Mouse (Mus musculus) T-helper 1 cell (primary cell): ENCODE measurements around the gene Spon1.

ENCODE experiments used
- in situ Hi-C: fragments of 300-600 bp; cut with MboI, MseI; formaldehyde crosslinking; loops from one replicate; pipeline ENCODE4 v1.15.1; 2025; ENCODE audit warnings: high pct_unique_total_duplicates

Gene Spon1

DNA sequence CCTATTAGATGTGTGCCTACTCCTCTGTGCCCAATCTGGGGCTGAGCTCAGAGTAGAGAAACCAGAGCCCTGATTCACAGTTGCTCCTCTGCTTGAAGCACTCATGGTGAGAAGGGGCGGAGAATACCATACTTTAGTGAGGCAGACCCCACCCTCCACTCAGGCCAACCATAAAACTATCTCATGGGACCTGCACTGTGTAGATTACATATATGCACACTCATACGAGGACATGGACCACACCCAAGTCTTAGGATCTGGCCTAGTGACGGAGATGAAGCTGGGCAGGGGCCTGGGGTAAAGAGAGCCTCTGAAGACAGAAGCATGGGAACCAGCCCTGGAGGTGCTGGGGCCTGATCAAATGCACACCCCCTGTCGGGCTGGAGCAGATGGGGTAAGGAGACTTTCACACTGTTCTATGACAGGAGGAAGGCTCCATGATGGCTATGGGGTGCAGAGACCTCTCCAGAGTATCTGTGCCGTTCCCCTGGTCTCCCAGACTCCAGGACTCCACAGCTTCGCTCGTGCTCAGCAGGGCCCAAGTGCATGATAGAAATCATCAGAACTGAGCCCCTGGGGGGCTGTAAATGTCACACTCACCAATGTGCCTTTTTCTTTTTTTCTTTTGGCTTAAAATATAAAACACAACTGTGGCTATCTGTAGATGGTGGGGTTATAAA is 232.0 kb downstream of the Spon1 start:
- in situ Hi-C loops = no loop called here

DNA sequence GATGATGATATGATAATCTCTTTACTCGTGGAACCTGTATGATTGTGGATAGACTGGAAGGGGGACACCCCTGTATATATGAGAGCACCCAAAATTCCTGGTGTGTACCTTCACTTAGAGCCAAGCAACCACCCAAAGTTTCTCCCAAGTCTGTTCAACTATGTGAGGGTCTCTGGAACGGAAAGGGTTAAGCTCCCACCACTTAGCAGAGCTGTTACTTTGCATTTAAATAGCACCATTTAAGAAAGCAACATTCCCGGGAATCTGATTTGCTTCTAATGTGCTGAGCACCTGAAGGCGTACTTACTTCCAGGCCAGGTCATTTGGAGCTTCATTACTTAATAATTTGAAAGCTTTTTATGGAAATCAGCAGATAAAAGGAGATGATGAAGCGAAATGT is 238.4 kb downstream of the Spon1 start:
- in situ Hi-C loops = no loop called here

DNA sequence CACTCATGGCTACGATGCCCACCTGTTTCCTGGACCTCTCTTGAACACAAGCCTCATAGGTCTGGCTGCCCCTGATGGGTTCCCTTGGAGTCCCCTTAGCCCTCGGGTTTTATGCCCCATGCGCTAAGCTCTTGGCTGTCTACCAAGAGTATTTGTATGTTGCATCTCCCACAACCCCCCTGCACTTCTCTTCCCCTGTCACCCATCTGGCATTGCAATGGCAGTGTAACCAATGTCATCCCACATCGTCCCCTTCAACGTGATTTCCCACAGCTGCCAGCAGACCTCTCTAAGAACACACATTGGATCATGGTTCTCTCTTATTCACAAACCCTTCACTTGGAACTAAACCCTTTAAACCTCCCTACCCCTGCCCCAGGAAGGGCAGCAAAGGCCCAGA is 239.7 kb downstream of the Spon1 start:
- in situ Hi-C loops = no loop called here

GRCm38 (mm10) chr7:114006456-114006855 is 240.7 kb downstream of the Spon1 start:
- in situ Hi-C loops = no loop called here

DNA sequence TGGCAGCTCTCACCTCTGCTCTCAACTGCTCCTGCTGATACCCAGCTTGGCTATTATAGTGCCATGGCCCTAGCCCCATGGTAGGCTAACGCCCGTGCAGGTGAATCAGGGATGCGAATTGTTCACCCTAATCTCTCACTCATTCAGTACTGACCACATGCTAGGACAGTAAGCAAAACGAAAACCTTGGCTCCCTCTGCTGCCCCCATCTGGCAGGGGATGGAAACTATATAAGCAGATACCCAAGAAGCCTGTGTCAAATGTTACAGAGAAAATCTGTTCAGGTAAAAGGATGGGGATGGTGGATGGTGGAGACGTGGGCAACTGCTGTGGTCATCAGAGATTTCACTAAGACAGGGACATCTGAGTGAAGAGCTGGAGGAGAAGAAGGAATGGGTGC is 241.8 kb downstream of the Spon1 start:
- in situ Hi-C loops = no loop called here

DNA sequence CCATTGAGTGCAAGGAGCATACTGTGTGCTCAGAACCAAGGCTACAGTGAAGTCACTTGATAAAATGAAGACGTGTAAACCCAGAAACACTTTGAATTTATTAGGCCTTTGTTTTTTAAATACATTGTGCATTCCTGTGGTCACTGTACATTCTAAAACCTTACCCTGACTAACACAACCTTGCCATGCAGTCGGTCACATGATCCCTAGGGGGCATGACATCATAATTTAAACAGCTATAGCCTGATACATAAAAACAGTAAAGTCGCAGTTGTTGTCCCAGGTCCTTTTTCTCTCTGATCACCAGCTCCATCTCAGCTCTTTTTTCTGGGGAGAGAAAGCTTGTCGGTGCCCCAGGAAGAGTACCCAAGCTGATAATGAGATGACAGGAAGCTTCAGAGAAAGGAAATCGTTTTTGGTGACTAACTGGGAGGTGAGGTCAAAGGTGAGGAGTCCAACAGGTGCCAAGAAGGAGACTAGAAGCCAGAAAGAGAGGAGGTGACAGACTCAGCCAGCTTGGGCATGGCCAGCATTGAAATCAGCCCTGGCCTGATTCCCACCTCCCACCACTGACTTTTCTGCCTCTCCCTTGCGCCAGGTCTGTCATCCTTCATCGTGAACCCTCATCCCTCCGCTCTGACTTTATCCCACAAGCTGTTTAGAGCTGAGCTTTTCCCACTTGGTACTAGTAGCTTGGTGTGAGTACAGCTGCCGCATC is 246.1 kb downstream of the Spon1 start:
- in situ Hi-C loops = no loop called here

DNA sequence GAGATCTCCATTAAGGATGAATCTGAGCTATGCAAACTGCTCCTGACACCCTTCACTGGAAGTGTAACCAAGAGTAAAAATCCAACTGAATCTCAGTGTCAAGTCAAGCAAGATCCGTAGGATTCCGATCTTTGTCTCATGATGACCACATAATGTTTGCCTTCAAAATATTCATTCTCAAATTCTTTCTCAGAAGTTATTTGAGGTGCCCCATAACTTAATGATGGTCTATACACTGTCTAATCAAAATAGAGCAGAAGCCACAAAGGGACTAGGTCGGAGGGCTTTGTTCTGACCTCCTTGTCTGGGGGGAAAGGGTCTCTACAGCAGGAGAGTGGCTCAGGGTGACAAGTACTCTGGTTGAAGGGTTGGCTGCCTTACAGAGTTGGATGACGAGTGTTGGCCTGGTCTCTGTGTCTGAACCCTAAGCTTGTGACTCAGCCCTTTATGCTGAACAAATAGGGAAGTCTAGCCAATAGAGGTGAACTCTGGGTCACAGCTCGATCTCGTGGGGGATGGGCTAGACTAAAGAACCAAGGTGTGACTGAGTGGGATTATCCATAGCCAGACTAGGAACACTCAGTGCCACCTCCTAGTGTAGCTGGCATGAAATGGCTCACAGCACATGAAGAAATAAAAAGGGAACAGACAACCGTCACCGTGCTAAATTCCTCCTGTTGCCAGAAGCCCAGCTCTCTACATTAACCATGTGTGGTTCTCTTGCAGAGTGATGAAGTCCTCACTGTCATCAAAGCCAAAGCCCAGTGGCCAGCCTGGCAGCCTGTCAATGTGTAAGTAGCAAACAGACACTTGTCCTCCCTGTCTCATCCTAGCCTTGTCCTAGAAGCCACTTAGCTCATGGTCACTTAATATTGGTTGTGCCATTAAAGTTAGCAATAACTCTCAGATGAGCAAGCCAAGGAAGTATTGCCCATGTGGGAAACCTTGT is 250.5 kb downstream of the Spon1 start:
- in situ Hi-C loops = loop anchor here (5.0 kb wide), 1 partner anchor 254 kb away; no protein-coding TSS in a partner anchor

GRCm38 (mm10) chr7:114018861-114019260 is 253.1 kb downstream of the Spon1 start:
- in situ Hi-C loops = loop anchor here (5.0 kb wide), 1 partner anchor 257 kb away; no protein-coding TSS in a partner anchor

DNA sequence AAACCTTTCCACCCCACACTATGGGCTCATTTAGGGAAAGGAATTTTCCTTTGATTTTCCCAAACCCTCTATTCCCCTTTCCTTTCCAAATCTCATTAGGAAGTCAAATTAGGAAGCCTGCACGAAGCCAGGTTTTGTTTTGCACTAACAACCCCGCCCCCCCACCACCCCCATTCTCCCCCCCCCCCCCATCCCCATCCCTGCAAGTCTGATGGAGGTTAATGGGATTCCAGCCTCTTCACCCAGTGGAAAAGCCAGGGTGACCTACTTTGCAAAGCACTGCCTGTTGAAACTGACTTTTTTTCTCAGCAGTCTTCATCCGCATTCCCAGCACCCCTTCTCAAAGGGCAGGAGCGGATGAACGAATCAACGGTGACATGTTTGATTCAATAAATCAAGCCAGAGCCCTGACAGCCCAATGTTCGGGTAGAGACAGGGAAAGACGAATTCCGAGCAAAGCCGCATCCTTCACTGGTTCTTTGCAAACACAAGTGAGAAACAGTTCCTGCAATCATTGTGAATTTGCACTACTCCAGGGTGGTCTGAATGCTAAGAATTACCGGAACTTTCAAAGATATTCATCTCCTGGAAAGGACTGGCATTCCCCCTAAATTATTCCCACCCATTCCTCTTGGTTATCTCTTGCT is 254.4 kb downstream of the Spon1 start:
- in situ Hi-C loops = no loop called here

DNA sequence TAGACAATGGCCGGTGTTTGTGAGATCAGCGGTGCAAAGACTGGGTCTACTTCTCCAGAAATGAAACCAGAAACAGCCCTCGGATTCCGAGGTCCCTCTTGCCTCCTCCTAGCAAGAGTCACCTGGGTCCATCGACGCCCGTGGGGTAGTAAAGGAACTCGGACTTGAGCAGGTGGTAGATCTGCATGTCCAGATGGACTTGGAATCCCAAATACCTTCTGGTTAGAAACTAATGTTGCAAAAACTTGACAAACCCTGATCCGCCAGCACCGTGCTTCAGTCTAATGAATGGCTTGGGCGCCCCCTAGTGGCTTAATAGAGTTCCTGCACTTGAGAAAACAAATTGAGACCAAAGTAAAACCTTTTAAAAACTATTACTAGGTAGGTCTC is 254.9 kb downstream of the Spon1 start:
- in situ Hi-C loops = no loop called here

DNA sequence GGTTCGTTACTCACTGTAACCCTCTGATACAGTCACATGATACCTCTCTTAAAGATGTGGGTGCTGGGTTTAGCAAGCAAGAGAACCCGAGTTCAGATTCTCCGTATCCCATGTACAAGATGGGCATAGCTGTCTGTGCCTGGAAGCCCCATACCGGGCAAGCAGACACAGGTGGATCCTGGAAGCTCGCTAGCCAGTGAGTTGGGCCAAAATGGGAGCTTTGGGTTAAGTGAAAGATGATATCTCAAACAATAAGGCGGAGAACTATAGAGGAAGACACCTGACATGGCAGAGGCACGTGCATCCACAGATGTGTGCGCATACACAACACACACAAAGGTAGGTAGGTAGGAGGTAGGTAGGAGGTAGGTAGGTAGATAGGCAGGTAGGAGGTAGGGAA is 261.1 kb downstream of the Spon1 start:
- in situ Hi-C loops = loop anchor here (5.0 kb wide), 1 partner anchor 650 kb away; no protein-coding TSS in a partner anchor

DNA sequence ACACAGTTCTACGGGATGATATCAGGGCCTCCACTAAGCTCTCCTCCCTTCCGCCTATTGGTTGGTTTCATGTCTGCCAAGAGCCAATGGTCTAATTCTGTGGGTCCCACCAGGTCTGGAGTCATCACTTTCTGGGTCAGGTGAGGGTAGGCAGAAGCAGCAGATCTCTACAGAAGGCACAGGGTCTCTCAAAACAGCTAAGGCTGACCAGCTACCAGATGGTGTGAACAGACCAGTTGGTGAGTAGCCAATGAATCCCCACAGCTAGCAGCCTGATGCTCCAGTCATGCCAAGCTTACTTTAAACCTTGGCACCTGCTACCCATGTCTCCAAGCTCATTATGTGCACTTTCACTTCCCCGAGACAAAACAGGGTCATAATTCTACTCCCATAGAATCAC is 261.6 kb downstream of the Spon1 start:
- in situ Hi-C loops = loop anchor here (5.0 kb wide), 1 partner anchor 650 kb away; no protein-coding TSS in a partner anchor

- in situ Hi-C loops = loop anchor here (5.0 kb wide), 1 partner anchor 652 kb away; no protein-coding TSS in a partner anchor
These were observed 263.0 kb downstream of the Spon1 start for GRCm38 (mm10) chr7:114028828-114029227.

- in situ Hi-C loops = loop anchor here (5.0 kb wide), 1 partner anchor 652 kb away; no protein-coding TSS in a partner anchor
These were observed 263.8 kb downstream of the Spon1 start for GRCm38 (mm10) chr7:114029596-114029995.

- in situ Hi-C loops = no loop called here
These were observed 271.4 kb downstream of the Spon1 start for GRCm38 (mm10) chr7:114037237-114037636.

DNA sequence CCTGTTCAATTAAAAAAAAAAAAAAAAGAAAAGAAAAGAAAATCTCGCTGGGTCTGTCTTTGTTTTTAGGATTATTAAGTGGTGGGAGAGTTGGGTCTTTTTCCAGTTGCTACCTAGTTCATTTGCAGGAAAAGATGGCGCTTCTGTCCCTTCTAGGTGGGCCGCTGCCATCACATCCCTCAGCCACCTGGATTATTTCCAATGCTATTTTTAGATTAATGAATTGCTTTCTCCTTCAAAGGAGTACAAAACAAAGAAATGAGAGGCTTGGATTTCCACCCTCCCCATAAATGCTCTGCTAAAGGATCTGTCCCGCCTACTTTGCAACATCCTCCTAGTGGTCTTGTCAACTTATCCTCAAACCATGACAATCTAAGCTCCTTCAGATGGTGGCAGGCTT is 275.6 kb downstream of the Spon1 start:
- in situ Hi-C loops = loop anchor here (10.0 kb wide), 1 partner anchor 763 kb away; no protein-coding TSS in a partner anchor

GRCm38 (mm10) chr7:114042973-114043928 is 277.5 kb downstream of the Spon1 start:
- in situ Hi-C loops = loop anchor here (10.0 kb wide), 1 partner anchor 762 kb away; no protein-coding TSS in a partner anchor

GRCm38 (mm10) chr7:114043929-114044549 is 278.2 kb downstream of the Spon1 start:
- in situ Hi-C loops = loop anchor here (10.0 kb wide), 1 partner anchor 761 kb away; no protein-coding TSS in a partner anchor

- in situ Hi-C loops = loop anchor here (10.0 kb wide), 1 partner anchor 759 kb away; no protein-coding TSS in a partner anchor
These were observed 280.0 kb downstream of the Spon1 start for GRCm38 (mm10) chr7:114045814-114046213.
